Mouse (Mus musculus) right cerebral cortex, postnatal 36 days (tissue): ENCODE measurements around the gene Sema4g.

Experiments used
- DNase-seq, 2 experiments: peaks; one replicate each; pipeline ENCODE4 v3.0.0; 2022; ENCODE audit warnings: low spot score in 2 of 2, mixed read lengths in 1 of 2

Sema4g gene

GRCm38 (mm10) chr19:45048644-45049365 lies 59.9 kb downstream of the Sema4g start:
- DNase-seq: no peak

DNA sequence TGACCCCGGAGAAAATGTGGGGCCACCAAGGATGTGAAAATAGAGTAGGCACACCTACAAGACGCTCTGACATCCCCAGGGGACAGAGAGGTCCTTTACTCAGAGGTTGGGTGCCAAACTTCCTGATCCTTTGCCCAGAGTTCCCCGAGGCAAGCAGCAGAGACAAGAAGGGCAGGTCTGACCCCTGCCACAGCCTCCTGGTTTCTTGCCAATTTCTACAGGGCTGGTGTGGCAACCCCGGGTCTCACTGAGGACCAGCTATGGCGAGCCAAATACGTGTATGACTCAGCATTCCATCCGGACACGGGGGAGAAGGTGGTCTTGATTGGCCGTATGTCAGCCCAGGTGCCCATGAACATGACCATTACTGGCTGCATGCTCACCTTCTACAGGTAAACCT lies 60.6 kb downstream of the Sema4g start:
- no peak for DNase-seq
